Mouse (Mus musculus) olfactory bulb, adult 2 months (tissue): Measurements from ENCODE around the gene Sap30l. TPM values are rescaled to one million over a fixed set of nuclear protein-coding genes. Genes with fewer than 3 reads are reported as not detected.

Source experiments
- H3K27ac ChIP-seq: fragments of 200-500 bp; 2 replicates; pipeline ENCODE4 v1.5.1; 2012; ENCODE audit warnings: low read depth, low read length; ENCODE audit not compliant: insufficient read depth
- H3K4me1 ChIP-seq: fragments of 200-500 bp; 2 replicates; pipeline ENCODE4 v1.6.1; 2012; ENCODE audit warnings: low read length; ENCODE audit not compliant: control insufficient read depth, insufficient read depth
- H3K4me3 ChIP-seq: fragments of 200-500 bp; 2 replicates; pipeline ENCODE4 v1.5.1; 2012; ENCODE audit warnings: mild to moderate bottlenecking, low read depth, low read length, moderate library complexity; ENCODE audit not compliant: insufficient read depth
- CTCF ChIP-seq: fragments of 200-500 bp; IDR thresholded peaks from 2 replicates; pipeline ENCODE4 v1.5.1; 2012; ENCODE audit warnings: low read depth, mild to moderate bottlenecking, low read length, moderate library complexity; ENCODE audit not compliant: insufficient read depth
- POLR2A ChIP-seq: fragments of 200-500 bp; IDR thresholded peaks from 2 replicates; pipeline ENCODE4 v1.6.1; 2012; ENCODE audit warnings: mild to moderate bottlenecking, low read depth, low read length, moderate library complexity; ENCODE audit not compliant: insufficient read depth
- WGBS: fragments of 180-500 bp; shearing (Covaris S2); methylation state at CpG from one replicate; pipeline ENCODE4 v1.1.7; 2018; 5-methylcytosine and 5-hydroxymethylcytosine counted together
- polyA plus RNA-seq: library from polyadenylated mRNA; stranded (reverse); fragments of >200 nt; gene quantifications from 2 replicates; pipeline ENCODE4 v1.2.4, GENCODE M21; 2012; ENCODE audit warnings: low replicate concordance; ENCODE audit not compliant: missing spikeins, insufficient read depth, insufficient read length

Gene Sap30l
- polyA plus RNA-seq, 1 experiment, result not detected

GRCm38 (mm10) chr11:57827915-57828545 is 26.6 kb downstream of the Sap30l start:
- WGBS, result 2% methylated on average over 33 of the region's 33 CpGs
- Histone ChIP-seq H3K4me1 (peaks cover 14% of the 10 kb centered on the region), H3K4me3 (no peak overlapping the region), H3K27ac (no peak overlapping the region)
- TF ChIP-seq POLR2A (no peak), CTCF (no peak)

GRCm38 (mm10) chr11:57828955-57829870 is 27.8 kb downstream of the Sap30l start:
- TF ChIP-seq POLR2A (no peak), CTCF (no peak)
- H3K4me1 ChIP-seq, result peaks cover 14% of the 10 kb centered on the region
- 8% methylated on average over 53 of the region's 53 CpGs for WGBS
- H3K4me3 ChIP-seq, result no peak overlapping the region
- no peak overlapping the region for H3K27ac ChIP-seq

GRCm38 (mm10) chr11:57829871-57830775 is 28.7 kb downstream of the Sap30l start:
- WGBS, result 62% methylated on average over 17 of the region's 17 CpGs

GRCm38 (mm10) chr11:57831281-57831781 is 29.9 kb downstream of the Sap30l start:
- TF ChIP-seq POLR2A (no peak), CTCF (no peak)
- Histone ChIP-seq H3K4me3 (no peak overlapping the region), H3K4me1 (peaks cover 14% of the 10 kb centered on the region), H3K27ac (no peak overlapping the region)
- WGBS, result 15% methylated on average over 31 of the region's 31 CpGs

More at GRCm38 (mm10) chr11:57829871-57830775, 28.7 kb downstream of the Sap30l start:
- Histone ChIP-seq H3K4me1 (peaks cover 14% of the 10 kb centered on the region), H3K27ac (no peak overlapping the region), H3K4me3 (no peak overlapping the region)
- TF ChIP-seq CTCF (no peak), POLR2A (no peak)

GRCm38 (mm10) chr11:57831861-57832260 is 30.4 kb downstream of the Sap30l start:
- TF ChIP-seq CTCF (no peak), POLR2A (no peak)
- 32% methylated on average over 16 of the region's 16 CpGs for WGBS
- H3K27ac ChIP-seq, result no peak overlapping the region

GRCm38 (mm10) chr11:57832552-57833201 is 31.2 kb downstream of the Sap30l start, which contains the start of gene Hand1:
Gene Hand1, minus strand, starts transcription at chr11:57832818.
- no peak for TF ChIP-seq CTCF
- TF ChIP-seq POLR2A, result no peak
- no peak within 1 kb of the TSS for H3K4me3 ChIP-seq
- H3K27ac ChIP-seq, result no peak within 1 kb of the TSS
- peaks cover 12% of the 10 kb centered on the region for H3K4me1 ChIP-seq
- 25% methylated on average over 23 of the region's 23 CpGs for WGBS

More at GRCm38 (mm10) chr11:57831861-57832260, 30.4 kb downstream of the Sap30l start:
- peaks cover 14% of the 10 kb centered on the region for H3K4me1 ChIP-seq
- H3K4me3 ChIP-seq, result no peak overlapping the region

- no peak overlapping the region for H3K4me3 ChIP-seq
- H3K27ac ChIP-seq, result no peak overlapping the region
- peaks cover 8% of the 10 kb centered on the region for H3K4me1 ChIP-seq
- TF ChIP-seq POLR2A (no peak), CTCF (no peak)
- WGBS, result 7% methylated on average over 30 of the region's 30 CpGs
These were observed 32.0 kb downstream of the Sap30l start for GRCm38 (mm10) chr11:57833296-57833977.
